Mouse (Mus musculus): ENCODE measurements around the gene Tex19.1.

DNA sequence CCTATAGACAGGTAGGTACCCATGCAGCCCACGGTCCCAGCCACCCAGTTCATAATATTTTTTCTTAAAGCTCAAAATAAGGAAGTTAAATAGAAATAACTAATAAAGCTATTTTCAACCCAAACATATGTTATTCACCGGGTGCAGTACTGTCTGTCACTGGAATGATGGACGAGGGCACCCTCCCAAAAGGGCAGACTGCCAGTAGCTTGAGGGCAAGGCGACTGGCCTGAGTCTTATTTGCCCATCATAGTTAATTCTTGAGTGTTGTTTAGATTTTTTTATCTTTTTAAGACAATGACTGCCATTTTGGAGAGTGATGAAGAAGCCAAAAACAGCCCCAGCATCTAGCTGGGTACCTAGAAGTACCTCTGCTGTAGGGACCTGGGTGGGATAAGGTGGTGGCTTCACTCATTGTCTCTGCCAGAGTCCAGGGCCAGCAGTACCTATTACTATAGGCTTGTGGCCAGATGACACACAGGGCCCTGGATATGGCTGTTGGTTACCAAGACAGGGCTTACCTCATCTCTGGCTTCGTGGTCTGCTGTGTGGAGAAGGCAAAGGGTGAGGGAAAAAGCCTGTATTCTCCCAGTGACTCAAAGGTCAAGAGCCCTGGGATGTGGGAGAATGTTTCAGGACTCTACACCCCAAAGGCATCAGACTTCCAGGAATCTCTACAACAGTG is 33.7 kb upstream of the Tex19.1 start:
- TF ChIP-seq EP300 (IDR thresholded peaks at IDR 0.05), result no peak
- no peak for TF ChIP-seq CTCF (IDR thresholded peaks at IDR 0.05)
